Mouse (Mus musculus): Measurements from ENCODE around the gene Hes7. TPM values are rescaled to one million over a fixed set of nuclear protein-coding genes. Genes with fewer than 3 reads are reported as not detected.

Hes7 gene
- total and polyA plus RNA-seq, 3 experiments, result 0.08 to 1.4 TPM; not detected in 1

DNA sequence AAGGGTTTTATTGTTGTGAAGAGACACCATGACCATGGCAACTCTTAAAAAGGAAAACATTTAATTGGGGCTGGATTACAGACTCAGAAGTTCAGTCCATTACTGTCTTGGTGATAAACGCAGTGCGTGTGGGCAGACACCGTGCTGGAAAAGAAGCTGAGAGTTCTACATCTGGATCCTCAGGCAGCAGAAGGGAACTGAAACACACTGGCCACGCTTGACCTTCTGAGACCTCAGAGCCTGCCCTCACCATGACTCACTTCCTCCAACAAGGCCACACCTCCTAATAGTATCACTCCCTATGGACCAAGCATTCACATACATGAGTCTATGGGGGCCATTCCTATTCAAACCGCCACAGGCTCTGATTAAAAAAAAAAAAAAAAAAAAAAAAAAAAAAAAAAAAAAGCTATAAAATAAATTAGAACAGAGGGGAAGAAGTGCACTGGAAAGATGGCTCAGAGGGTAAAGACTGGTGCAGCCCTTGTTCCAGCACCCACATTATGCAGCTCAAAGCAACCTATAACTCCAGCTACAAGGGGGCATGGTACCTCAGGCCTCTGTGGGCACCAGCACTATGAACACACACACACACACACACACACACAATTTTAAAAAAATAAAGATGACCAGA is 41.3 kb upstream of the Hes7 start:
- no peak for TF ChIP-seq MAX (IDR thresholded peaks at IDR 0.05; ENCODE audit: low read length)
- no peak for TF ChIP-seq MYC (IDR thresholded peaks at IDR 0.05; ENCODE audit: low read depth, low read length)
- no peak for TF ChIP-seq MEF2A (IDR thresholded peaks at IDR 0.05; ENCODE audit: extremely low read depth, insufficient replicate concordance, low read depth, low read length, poor library complexity, severe bottlenecking)
- no peak for TF ChIP-seq RAD21 (IDR thresholded peaks at IDR 0.05; ENCODE audit: low read depth, low read length)
- peak; percentile 64 for TF ChIP-seq ZNF384 (IDR thresholded peaks at IDR 0.05; ENCODE audit: low read depth, low read length)
- Histone ChIP-seq H3K79me2 (ENCODE audit: control insufficient read depth, insufficient read depth, low read length, poor library complexity) (no peaks in the 10 kb centered on the region), H3K36me3 (ENCODE audit: control insufficient read depth in 1 of 2, insufficient read depth in 2 of 2, low read length in 2 of 2) (peaks cover 0 to 3% of the 10 kb centered on the region in 2 experiments; a peak in 1 of 4 replicates), H3K27ac (ENCODE audit: control insufficient read depth, low read depth, low read length) (no peak overlapping the region), H3K9me3 (replicated peaks; ENCODE audit: insufficient read depth, low read length) (no peaks in the 10 kb centered on the region), H3K9ac (ENCODE audit: control insufficient read depth, low read depth, low read length, poor library complexity, severe bottlenecking) (no peak overlapping the region), H3K4me1 (ENCODE audit: control insufficient read depth in 1 of 2, insufficient read depth in 2 of 2, low read length in 2 of 2) (peaks cover 0 to 12% of the 10 kb centered on the region in 2 experiments; a peak in 3 of 4 replicates), H3K4me3 (ENCODE audit: control insufficient read depth in 1 of 2, insufficient read depth in 1 of 2, low read depth in 2 of 2, low read length in 2 of 2) (no peak overlapping the region), H3K27me3 (ENCODE audit: control insufficient read depth in 1 of 2, insufficient read depth in 2 of 2, low read length in 2 of 2) (no peaks in the 10 kb centered on the region; a peak in 3 of 4 replicates)
- DNase-seq (ENCODE audit: low read depth, low spot score), result no peak

DNA sequence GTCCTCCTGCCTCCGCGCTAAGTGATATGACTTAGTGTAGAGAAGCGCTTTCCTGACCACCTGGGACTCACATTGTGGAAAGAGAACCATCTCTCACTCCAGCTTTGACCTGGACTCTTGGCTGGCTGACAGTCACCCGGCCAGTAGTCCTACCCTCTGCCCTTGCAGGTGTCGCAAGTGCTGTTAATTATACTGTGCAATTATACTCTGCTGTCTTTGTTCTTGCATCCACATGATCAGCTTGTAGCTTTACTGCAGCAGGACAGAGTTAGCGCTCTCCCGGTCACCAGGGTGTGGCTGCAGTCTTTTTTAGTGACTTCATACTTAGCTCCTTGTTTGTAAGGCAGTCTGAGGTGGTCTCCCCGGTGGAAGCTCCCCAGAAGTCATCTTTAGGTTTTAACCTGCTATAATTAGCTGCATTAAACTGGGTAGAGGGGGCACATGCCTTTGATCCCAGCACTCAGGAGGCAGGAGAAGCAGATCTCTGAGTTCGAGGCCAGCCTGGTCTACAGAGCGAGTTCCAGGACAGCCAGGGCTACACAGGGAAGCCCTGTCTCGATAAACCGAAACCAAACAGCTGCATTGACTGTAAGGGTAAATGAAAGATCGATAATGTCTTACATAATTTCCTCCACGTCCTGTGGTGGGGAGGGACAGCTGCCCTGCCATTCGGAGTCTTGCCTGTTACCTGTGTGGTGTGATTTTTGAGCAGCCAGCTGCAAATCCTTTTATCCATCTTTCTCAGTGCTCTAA is 39.9 kb upstream of the Hes7 start:
- no peaks in the 10 kb centered on the region; a peak in 3 of 4 replicates for H3K27me3 ChIP-seq (ENCODE audit: control insufficient read depth in 1 of 2, insufficient read depth in 2 of 2, low read length in 2 of 2)
- peaks cover 0 to 12% of the 10 kb centered on the region in 2 experiments; a peak in 3 of 4 replicates for H3K4me1 ChIP-seq (ENCODE audit: control insufficient read depth in 1 of 2, insufficient read depth in 2 of 2, low read length in 2 of 2)
- no peak overlapping the region for H3K4me3 ChIP-seq (ENCODE audit: control insufficient read depth in 1 of 2, insufficient read depth in 1 of 2, low read depth in 2 of 2, low read length in 2 of 2)
- no peaks in the 10 kb centered on the region for H3K9me3 ChIP-seq (replicated peaks; ENCODE audit: insufficient read depth, low read length)
- no peaks in the 10 kb centered on the region for H3K79me2 ChIP-seq (ENCODE audit: control insufficient read depth, insufficient read depth, low read length, poor library complexity)
- TF ChIP-seq MAFK (IDR thresholded peaks at IDR 0.05; ENCODE audit: borderline replicate concordance, low read depth, low read length), result no peak
- TF ChIP-seq BHLHE40 (IDR thresholded peaks at IDR 0.05; ENCODE audit: borderline replicate concordance, low read depth, low read length), result no peak
- no peak for TF ChIP-seq NELFE (IDR thresholded peaks at IDR 0.05; ENCODE audit: low read depth, low read length)
- TF ChIP-seq MEF2A (IDR thresholded peaks at IDR 0.05; ENCODE audit: extremely low read depth, insufficient replicate concordance, low read depth, low read length, poor library complexity, severe bottlenecking), result no peak
- no peak for TF ChIP-seq POLR2A (IDR thresholded peaks at IDR 0.05; ENCODE audit: control insufficient read depth in 1 of 2, insufficient read depth in 1 of 2, low read depth in 1 of 2, low read length in 2 of 2, poor library complexity in 1 of 2)
- no peak for TF ChIP-seq E2F4 (IDR thresholded peaks at IDR 0.05; ENCODE audit: borderline replicate concordance, low read depth, low read length)
- no peak for TF ChIP-seq SMC3 (IDR thresholded peaks at IDR 0.05; ENCODE audit: low read depth, low read length)
- TF ChIP-seq ETS1 (IDR thresholded peaks at IDR 0.05; ENCODE audit: low read depth, low read length), result no peak
- no peak overlapping the region for H3K9ac ChIP-seq (ENCODE audit: control insufficient read depth, low read depth, low read length, poor library complexity, severe bottlenecking)
- peaks cover 0 to 3% of the 10 kb centered on the region in 2 experiments; a peak in 1 of 4 replicates for H3K36me3 ChIP-seq (ENCODE audit: control insufficient read depth in 1 of 2, insufficient read depth in 2 of 2, low read length in 2 of 2)
- H3K27ac ChIP-seq (ENCODE audit: control insufficient read depth, low read depth, low read length), result no peak overlapping the region
- DNase-seq (ENCODE audit: low read depth, low spot score), result no peak
